Mouse (Mus musculus) olfactory bulb, adult 2 months (tissue): ENCODE results near the gene Raly.
"Not testable (repeated sequence)": the region's sequence is repeated elsewhere in the genome, so short reads cannot be mapped to it uniquely, and the experiment has no call there.

ENCODE experiments used
- CTCF ChIP-seq: fragments of 200-500 bp; IDR thresholded peaks from 2 replicates; pipeline ENCODE4 v1.5.1; 2012; ENCODE audit warnings: low read depth, mild to moderate bottlenecking, low read length, moderate library complexity; ENCODE audit not compliant: insufficient read depth
- POLR2A ChIP-seq: fragments of 200-500 bp; IDR thresholded peaks from 2 replicates; pipeline ENCODE4 v1.6.1; 2012; ENCODE audit warnings: mild to moderate bottlenecking, low read depth, low read length, moderate library complexity; ENCODE audit not compliant: insufficient read depth

DNA sequence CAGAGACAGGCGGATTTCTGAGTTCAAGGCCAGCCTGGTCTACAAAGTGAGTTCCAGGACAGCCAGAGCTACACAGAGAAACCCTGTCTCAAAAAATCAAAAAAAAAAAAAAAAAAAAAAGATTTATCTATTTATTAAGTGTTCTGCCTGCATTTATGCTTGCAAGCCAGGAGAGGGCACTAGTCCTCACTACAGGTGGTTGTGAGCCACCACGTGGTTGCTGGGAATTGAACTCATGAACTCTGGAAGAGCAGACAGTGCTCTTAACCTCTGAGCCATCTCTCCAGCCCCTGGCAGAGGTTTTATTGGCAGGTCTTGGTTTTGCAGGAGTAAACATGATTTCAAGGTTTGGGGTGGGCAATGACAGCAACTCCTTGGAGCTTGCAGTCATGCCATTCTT lies 117.3 kb downstream of the Raly start:
- not testable (repeated sequence) for TF ChIP-seq CTCF, POLR2A
